In the genomic region with DNA sequence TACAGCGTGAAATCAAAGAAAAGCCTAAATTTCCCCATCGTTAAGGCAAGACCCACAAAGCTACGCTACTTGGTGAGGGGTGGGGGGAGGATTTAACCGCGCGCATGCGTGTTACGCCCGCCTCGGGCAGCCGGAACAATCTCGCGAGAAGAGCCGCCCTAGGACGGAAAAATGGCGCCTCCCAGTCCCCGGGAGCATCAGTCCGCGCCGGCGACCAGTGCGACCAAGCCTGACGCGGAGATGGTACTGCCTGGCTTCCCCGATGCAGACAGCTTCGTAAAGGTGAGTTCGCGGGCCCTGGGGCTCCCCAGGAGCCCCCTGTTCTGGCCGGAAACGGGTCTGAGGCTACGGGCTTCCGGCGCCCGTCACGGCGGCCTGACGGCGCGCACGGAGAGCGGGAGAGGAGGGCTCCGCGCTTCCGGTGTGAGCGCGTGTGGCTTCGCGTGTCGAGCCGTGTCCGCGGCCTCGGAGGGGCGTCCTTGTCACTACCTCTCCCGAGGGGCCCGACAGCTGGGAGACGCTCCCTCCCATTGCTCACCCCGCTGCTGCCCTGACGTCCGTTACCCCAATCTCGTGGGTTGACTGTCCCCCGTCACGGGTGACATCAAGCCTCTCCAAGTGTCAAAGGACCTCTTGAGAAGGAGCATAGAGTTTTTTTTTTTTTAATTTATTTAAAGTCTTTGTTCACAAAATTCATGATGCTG, we compare ENCODE assay signal across 8 mouse cellular contexts. TPM values are rescaled to one million over a fixed set of nuclear protein-coding genes. Genes with fewer than 3 reads are reported as not detected.
DNase-seq lines count a peak whose midpoint lies in the region; ATAC-seq lines count a peak whose summit lies in the region.

A gene (plus strand): TSS at position 133 of the 704 bp plus-strand sequence.

- peak within 1 kb of the TSS; percentile 67 for H3K4me2 ChIP-seq in hindbrain, embryonic 12.5 days (replicated peaks)

- peaks cover 10% of the 10 kb centered on the region for H3K4me1 ChIP-seq in hindbrain, embryonic 12.5 days

- H3K27me3 ChIP-seq in hindbrain, embryonic 12.5 days = no peaks in the 10 kb centered on the region

- no peaks in the 10 kb centered on the region for H3K9me3 ChIP-seq in hindbrain, embryonic 12.5 days (replicated peaks)

- peak; percentile 94 for ATAC-seq in hindbrain, embryonic 12.5 days (ENCODE audit: low FRiP score)

- peaks cover 74% of the 10 kb centered on the region for H3K36me3 ChIP-seq in hindbrain, embryonic 12.5 days

- peak within 1 kb of the TSS; percentile 78 for H3K9ac ChIP-seq in hindbrain, embryonic 12.5 days

- under 1% methylated on average over 62 of the region's 63 CpGs for WGBS in hindbrain, embryonic 12.5 days

- peak; percentile 93 for DNase-seq in Muller cell, postnatal 12 days (ENCODE audit: inconsistent ontology term)
- peak; percentile 85 for DNase-seq in cerebellum, adult 9-11 months
- peak; percentile 72 to 85 for DNase-seq in frontal cortex, postnatal 10 days (ENCODE audit: low spot score in 2 of 2)
- DNase-seq in layer of hippocampus, postnatal 14 days (ENCODE audit: low spot score in 2 of 2) = peak; percentile 87 to 89
- peak; percentile 90 for DNase-seq in lung, postnatal 14 days
- DNase-seq in retina, adult 2 months (ENCODE audit: low read depth, low spot score) = peak; percentile 78
- peak; percentile 87 to 89 for DNase-seq in thymus, postnatal 36 days

- H3K27ac ChIP-seq in hindbrain, embryonic 12.5 days = peak within 1 kb of the TSS; percentile 94

- H3K4me3 ChIP-seq in hindbrain, embryonic 12.5 days = peak within 1 kb of the TSS; percentile 67

RNA-seq across cellular contexts. Expression of the gene that starts here (rescaled TPM):
- polyA plus RNA-seq in hindbrain, embryonic 12.5 days (2016; fragmentation: Nextera tagmentation; extraction: Ambion mirVana) = 92.3 and 97.6 TPM in 2 replicates
- total RNA-seq in layer of hippocampus, postnatal 14 days (2021) = 10 to 100 TPM; 48.9 to 52.4 TPM

Comparison
In these comparisons a context has a peak if more than half of its experiments do, and no peak if none do; other contexts are left out.
1. Peak in every context shown above with its lines: DNase-seq, ATAC-seq, H3K4me3 ChIP-seq and H3K27ac ChIP-seq.